Mouse (Mus musculus): ENCODE data around the gene Acer1. TPM values are rescaled to one million over a fixed set of nuclear protein-coding genes. Genes with fewer than 3 reads are reported as not detected.
A peak's percentile ranks its signal among the peaks of the same experiment; 100 is the strongest.

The Acer1 gene
- not detected for total RNA-seq (2021)
- long read RNA-seq, experiment 1, partial matches to known transcripts: 0 of 3 reads
- long read RNA-seq, experiment 1, other reads (novel, unspliced or antisense): 0 of 3 reads
- long read RNA-seq, experiment 2: 0 reads

- no peak for DNase-seq (ENCODE audit: low spot score in 2 of 2)
Measured at GRCm38 (mm10) chr17:56982013-56982412, at the start of gene Acer1. Gene Acer1, minus strand, starts transcription at chr17:56982126.

- peak; percentile 43 to 64 for DNase-seq (ENCODE audit: low spot score in 2 of 2)
Measured at GRCm38 (mm10) chr17:57030931-57031660, 49.2 kb upstream of the Acer1 start, which contains the start of gene Khsrp. Gene Khsrp, minus strand, starts transcription at chr17:57031522.

GRCm38 (mm10) chr17:57029691-57030090 lies 47.8 kb upstream of the Acer1 start:
- no peak for DNase-seq (ENCODE audit: low spot score in 2 of 2)

GRCm38 (mm10) chr17:57027471-57027870 lies 45.5 kb upstream of the Acer1 start:
- no peak for DNase-seq (ENCODE audit: low spot score in 2 of 2)

GRCm38 (mm10) chr17:57020960-57021359 lies 39.0 kb upstream of the Acer1 start:
- DNase-seq (ENCODE audit: low spot score in 2 of 2): no peak

- DNase-seq (ENCODE audit: low spot score in 2 of 2): no peak
Measured at GRCm38 (mm10) chr17:57019693-57020092, 37.8 kb upstream of the Acer1 start.

GRCm38 (mm10) chr17:57012245-57012795 lies 30.4 kb upstream of the Acer1 start:
- no peak for DNase-seq (ENCODE audit: low spot score in 2 of 2)

- peak; percentile 78 to 90 for DNase-seq (ENCODE audit: low spot score in 2 of 2)
Measured at GRCm38 (mm10) chr17:57011236-57012141, 29.6 kb upstream of the Acer1 start, which contains the start of the genes Gtf2f1 and Gm17949. Gene Gtf2f1, minus strand, starts transcription at chr17:57011288. Gene Gm17949, plus strand, starts transcription at chr17:57011469.

GRCm38 (mm10) chr17:57010911-57011235 lies 28.9 kb upstream of the Acer1 start:
- peak in 1 of 2 experiments; percentile 37 for DNase-seq (ENCODE audit: low spot score in 2 of 2)

GRCm38 (mm10) chr17:57007137-57007905 lies 25.4 kb upstream of the Acer1 start:
- DNase-seq (ENCODE audit: low spot score in 2 of 2): no peak

- no peak for DNase-seq (ENCODE audit: low spot score in 2 of 2)
Measured at GRCm38 (mm10) chr17:57003994-57004393, 22.1 kb upstream of the Acer1 start.

GRCm38 (mm10) chr17:57001228-57001627 lies 19.3 kb upstream of the Acer1 start:
- no peak for DNase-seq (ENCODE audit: low spot score in 2 of 2)

GRCm38 (mm10) chr17:56999968-57000609 lies 18.2 kb upstream of the Acer1 start, which contains the start of gene Pspn:
Gene Pspn, minus strand, starts transcription at chr17:57000018.
- DNase-seq (ENCODE audit: low spot score in 2 of 2): no peak

- DNase-seq (ENCODE audit: low spot score in 2 of 2): no peak
Measured at GRCm38 (mm10) chr17:56999414-56999813, 17.5 kb upstream of the Acer1 start.

GRCm38 (mm10) chr17:56997029-56997667 lies 15.2 kb upstream of the Acer1 start, which contains the start of gene Alkbh7:
Gene Alkbh7, plus strand, starts transcription at chr17:56997339.
- DNase-seq (ENCODE audit: low spot score in 2 of 2): peak; percentile 83 to 94

- no peak for DNase-seq (ENCODE audit: low spot score in 2 of 2)
Measured at GRCm38 (mm10) chr17:56996506-56996905, 14.6 kb upstream of the Acer1 start.

GRCm38 (mm10) chr17:56995046-56995445 lies 13.1 kb upstream of the Acer1 start:
- no peak for DNase-seq (ENCODE audit: low spot score in 2 of 2)

GRCm38 (mm10) chr17:56990966-56991365 lies 9.0 kb upstream of the Acer1 start:
- peak in 1 of 2 experiments; percentile 12 for DNase-seq (ENCODE audit: low spot score in 2 of 2)

- DNase-seq (ENCODE audit: low spot score in 2 of 2): peak; percentile 77 to 90
Measured at GRCm38 (mm10) chr17:56990115-56990746, 8.3 kb upstream of the Acer1 start, which contains the start of gene Clpp. Gene Clpp, plus strand, starts transcription at chr17:56990305.

Data from gastrocnemius, postnatal 4 days (tissue).